Mouse (Mus musculus): ENCODE results near the gene Polr2f.

Polr2f gene

DNA sequence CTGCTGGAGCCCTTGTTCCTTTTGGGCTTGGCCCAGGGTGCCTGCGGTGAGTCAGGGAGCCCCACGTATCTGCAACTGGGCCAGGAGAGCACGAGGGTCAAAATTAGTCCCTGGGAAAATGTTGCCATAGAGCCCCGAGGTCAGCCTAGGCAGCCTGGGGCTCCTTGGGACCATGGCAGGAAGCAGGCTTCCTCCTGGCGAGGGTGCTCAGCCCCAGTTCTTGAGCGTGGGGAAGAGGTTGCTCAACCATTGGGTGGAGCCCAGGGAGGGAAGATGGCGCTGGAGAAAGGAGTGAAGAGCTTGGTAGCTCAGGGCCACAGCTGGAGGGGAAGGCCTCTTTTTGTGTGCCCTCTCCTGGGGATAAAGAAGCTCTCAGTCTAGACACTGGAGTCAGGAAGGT, 21.5 kb downstream of the Polr2f start:
- no peak for DNase-seq (ENCODE audit: low spot score)

DNA sequence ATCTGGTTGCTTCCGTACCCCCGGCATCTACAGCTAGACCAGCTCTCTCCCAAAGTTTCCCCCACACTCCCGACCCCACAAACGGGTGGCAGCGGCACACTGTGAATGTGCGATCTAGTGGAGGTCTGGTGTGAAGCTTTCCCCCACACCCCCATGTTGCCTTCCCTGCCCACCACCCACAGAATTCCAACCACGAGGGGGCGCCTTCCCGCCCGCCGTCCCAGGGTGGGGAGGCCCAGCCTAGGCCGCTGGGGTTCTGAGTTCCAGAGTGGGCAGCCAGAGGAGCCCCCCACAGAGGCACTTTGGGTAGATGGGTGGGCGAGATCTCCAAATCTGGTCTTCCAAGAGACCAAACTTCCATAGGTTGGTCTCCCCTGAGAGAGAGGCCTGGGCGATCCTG, 22.0 kb downstream of the Polr2f start:
- no peak for DNase-seq (ENCODE audit: low spot score)

DNA sequence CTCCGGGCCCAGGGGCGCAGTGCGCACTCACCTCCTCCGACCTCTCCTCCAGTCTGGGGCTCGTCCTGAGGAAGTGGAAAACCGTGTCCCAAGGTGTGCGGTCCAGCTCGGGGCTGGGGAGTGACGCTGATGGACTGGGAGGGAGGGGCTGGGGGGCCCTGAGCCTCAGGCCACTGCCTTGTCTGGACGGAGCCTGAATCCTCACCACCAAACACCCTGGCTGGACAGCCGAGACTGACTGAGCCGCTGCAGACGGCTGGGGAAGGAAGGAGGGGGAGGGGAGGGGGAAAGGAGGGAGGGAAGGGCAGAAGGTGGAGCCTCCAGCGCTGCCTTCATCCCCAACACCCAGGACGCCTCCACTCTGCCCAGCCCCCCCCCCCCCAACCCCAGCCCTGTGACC, 23.4 kb downstream of the Polr2f start:
- no peak for DNase-seq (ENCODE audit: low spot score)

DNA sequence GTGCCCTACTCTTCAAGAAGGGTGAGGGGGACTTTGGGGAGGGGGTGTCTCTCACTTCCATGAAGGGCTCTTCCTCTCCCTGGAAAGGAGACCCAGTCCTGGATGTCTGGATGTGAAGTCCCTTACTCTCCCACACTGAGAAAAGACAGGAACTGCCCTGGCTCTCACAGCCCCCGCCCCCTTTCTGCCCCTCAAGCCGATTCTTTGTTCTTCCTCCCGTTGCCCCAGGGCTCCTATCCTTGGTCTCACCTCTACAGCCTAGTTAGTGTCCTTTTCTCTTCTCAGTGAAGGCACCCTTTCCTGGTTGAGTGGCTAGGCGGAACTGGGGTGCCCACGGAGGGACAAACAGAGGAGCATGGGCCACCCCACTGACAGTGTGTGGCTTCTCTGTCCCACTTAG, 24.3 kb downstream of the Polr2f start, which contains the start of gene Sox10:
Sox10 (minus strand) TSS at position 101 of the 400 bp plus-strand sequence.
- no peak for DNase-seq (ENCODE audit: low spot score)

DNA sequence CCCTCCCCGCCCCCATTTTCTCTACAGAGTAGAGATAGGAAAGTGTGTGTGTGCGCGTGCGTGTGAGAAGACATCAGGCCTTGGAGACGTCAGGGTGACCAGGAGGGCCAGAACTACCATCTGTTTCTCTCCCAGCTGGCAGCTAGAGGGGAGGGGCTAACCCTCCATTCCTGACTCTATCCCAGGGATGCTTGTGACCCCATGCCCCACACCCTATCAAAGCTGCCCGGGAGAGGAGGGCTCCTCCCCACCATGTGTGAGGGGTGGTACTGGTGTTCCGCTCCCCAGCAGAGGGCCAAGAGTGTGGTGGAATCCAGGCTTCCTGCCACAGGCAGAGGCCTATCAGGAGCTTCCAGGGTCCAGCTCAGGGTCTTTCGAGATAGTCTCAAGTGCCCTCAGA, 25.9 kb downstream of the Polr2f start:
- DNase-seq (ENCODE audit: low spot score), result no peak

DNA sequence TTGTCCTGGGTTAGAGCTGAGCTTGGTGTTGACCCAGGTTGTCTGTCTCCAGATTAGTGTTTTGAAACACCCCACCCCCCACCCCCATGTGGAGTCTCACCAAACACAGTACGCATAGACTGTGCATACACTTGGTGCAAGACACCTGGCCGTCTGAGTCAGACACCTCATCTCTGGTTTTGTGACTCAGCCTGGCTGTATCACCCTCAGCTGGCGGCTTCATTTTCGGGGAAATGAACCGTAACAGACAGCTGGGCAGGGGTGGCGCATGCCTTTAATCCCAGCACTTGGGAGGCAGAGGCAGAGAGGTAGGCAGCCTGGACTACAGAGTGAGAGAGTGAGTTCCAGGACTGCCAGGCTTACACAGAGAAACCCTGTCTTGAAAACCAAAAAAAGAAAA, 36.1 kb downstream of the Polr2f start:
- no peak for DNase-seq (ENCODE audit: low spot score)

DNA sequence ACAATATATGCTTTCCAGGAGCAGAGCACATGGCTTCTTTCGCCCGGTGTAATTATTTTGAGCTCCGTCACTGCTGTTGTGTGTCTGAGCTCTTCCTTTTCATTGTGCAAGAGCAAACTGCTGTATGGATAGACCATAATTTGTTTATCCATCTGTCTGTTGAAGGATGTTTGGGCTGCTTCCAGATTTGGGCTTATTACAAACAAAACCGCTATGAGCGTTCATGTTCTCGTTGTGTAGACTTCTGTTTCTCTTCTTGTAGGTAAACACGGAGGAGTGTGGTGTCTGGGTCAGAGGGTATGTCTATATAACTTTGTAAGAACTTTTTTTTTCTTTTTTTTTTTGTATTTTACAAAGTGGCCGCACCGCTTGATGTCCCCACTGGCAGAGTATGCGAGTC, 44.4 kb downstream of the Polr2f start:
- no peak for DNase-seq (ENCODE audit: low spot score)

DNA sequence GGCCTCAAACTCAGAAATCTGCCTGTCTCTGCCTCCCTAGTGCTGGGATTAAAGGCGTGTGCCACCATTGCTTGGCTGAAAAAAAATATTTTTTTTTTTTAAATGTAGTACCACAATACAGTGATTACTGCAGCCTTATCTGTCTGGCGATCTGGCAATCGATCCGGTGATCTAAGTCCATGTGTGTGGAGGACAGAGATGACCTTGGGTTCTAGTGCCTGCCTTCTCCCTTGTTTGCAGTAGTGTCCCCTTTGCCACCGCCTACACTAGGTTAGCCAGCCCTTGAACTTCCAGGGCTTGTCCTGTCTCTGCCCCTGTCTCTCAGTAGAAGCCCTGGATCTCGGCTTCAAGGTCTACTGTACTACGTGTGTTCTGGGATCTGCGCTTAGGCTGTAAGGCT, 47.0 kb downstream of the Polr2f start:
- DNase-seq (ENCODE audit: low spot score), result no peak

DNA sequence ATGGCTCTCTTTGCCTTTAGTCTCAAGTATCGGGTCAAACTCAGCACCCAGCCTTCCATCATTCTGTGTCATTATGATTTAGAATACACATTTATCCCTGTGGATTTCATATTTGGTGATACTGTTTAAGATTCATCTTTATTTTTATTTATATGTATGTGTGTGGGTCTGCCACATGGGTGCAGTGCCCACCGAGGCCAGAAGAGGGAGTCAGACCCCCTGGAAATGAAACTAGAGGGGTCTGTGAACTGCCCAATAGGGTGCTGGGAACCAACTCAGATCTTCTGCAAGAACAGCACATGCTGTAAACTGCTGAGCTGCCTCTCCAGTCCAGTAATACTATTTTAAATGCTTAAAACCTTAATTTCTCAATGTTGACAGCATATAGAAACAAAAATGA, 50.6 kb downstream of the Polr2f start:
- DNase-seq (ENCODE audit: low spot score), result no peak

DNA sequence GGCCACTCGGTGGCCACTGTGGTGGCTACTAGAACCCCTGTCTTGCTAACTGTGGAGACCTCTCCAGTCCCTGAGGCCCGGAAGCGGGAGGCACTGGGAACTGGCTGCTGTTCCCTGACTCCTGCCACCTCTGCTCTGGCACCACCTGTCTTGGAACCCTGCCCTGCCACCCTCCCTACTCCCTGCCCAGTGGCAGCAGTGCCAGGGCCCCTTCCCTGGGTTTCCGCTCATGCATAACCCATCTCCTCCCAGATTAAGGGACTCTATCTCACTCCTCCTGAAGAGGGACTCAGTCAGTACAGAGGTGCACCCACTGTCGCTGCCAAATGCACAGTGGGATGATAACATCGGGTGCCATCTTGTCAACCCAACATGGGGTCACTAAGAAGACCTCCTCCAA, 51.6 kb downstream of the Polr2f start:
- DNase-seq (ENCODE audit: low spot score), result no peak

DNA sequence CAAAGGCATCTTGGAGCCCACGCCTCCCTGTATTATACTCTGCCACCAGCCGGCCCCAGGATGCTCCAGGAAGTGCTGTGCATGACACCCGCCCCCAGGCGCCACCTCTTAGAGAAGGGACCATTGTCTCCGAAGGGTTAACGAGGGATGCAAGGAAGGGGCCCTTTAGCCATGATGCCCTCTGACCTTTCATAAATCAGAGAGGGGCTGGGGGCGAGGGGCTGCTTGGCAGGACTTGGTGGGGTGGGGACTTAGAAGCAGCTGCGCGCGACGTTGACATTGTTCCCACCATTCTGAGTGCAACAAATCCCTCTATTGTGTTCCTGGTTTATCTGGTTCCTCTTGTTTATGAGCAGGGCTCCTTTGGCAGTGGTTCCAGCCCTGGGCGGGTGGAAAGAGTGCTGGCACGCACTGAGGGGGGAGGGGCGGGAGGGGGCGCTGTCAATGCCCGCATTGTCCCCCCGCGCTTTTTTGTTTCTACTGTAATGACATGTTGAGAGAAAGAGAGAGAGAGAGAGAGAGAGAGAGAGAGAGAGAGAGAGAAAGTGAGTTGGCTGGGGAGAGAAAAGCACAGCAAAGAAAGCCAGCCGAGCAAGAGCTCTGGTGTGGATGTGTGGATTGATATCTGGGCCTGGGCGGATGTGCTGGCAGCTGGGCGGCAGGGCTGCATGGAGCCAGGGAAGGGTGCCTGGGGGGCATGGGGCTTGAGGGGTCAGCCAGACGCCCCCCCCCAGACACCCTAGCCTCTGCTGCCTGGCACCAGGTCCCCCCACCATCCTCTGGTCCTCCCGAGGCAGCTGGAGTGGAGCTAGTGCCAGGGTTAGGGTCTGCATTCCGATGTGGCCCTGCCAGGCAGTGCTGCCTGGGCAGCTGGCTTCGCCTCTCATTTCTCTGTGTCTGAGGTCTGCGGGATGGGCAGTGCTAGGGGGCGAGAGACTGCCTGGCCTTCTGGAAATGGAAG, 52.4 kb downstream of the Polr2f start:
- DNase-seq (ENCODE audit: low spot score), result peak; percentile 55

DNA sequence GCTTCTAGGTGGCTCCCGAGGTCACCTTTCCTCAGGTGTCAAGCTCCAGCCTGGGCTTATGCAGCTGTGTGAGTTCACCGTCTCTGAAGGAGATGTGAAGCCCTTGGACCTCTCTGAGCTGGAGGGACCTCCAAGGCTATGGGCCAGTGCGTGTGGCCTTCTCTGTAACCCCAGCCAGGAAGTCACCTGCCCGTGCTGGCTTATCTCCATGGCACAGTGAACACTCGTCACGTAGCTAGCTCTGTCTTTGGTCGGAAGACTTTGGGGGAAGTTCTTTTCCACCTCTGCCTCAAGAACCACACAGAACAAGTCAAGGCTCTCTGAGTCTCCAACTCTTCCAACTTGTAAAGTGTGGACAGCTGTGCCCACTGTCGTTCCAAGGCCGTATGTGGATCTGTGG, 53.2 kb downstream of the Polr2f start:
- no peak for DNase-seq (ENCODE audit: low spot score)

DNA sequence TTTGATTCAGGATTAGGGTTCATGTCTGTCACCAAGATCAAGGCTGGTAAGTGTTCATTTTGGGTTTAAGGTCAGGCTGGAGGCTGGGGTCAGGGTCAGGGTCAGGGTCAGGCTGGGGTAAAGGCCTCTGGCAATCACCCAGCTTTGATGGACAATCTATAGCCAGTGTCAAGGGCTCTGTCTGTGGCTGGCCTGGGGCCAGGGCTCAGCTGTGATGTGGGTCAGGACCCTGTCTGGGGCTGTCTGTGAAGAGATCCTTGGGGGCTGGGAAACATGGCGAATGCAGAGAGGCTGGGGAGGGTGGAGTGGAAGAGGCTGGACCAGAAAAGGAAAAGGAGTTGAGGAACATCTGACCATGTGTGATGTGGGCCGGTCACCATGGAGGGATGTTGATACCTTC, 54.1 kb downstream of the Polr2f start:
- DNase-seq (ENCODE audit: low spot score), result no peak

DNA sequence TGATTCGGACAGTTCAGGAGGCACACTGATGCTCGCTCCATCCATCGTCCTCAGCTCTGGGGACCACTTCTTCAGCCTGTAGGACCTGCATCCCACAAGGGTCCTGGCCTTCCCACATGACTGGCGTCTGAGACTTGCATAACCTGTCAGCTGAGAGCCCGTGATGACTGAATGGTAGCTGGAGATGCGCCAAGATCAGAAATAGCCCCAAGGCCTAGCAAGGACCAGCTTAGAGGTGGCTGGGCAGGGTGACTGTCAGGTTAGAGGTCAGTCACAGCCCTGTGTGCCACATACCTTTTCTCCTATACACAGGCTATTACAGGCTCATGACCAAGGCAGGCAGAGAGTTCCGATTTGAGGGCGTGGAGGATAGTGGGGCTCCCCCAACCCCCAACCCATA, 54.7 kb downstream of the Polr2f start:
- no peak for DNase-seq (ENCODE audit: low spot score)

DNA sequence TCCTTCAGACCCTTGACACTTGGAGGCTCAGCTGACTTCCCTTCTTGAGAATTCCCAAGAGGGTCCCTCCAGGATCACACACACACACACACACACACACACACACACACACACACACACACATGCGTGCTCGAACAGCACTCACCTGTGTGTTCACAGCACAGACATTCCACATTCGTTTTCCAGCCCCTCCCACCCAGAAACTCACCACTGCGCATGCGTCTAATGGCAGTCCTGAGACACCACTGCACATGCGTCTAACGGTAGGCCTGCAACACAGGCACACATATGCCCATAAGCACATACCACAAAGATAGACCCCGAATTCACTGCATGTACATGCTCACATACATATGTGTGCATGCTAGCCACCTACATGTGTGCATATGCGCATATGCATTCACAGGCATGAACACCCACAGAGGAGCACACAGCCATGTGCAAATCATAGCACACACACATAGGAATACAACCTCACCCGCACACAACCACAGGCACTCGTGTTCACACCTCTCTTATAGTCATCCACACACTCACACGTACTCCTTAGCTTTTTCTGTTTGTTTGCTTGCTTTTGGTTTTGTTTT, 58.7 kb downstream of the Polr2f start:
- DNase-seq (ENCODE audit: low spot score), result no peak

Measured in left cerebral cortex, adult 11 months (tissue).